Mouse (Mus musculus) cortical plate, adult 2 months (tissue): ENCODE results near the gene Clstn2. TPM values are rescaled to one million over a fixed set of nuclear protein-coding genes. Genes with fewer than 3 reads are reported as not detected.

Experiments used
- H3K27ac ChIP-seq: fragments of 200-500 bp; 2 replicates; pipeline ENCODE4 v1.5.1; 2012; ENCODE audit warnings: low read length, control low read depth, inconsistent platforms; ENCODE audit not compliant: insufficient read depth
- H3K4me1 ChIP-seq: fragments of 200-500 bp; 2 replicates; pipeline ENCODE4 v1.6.1; 2011; ENCODE audit warnings: low read length; ENCODE audit not compliant: control insufficient read depth, insufficient read depth
- H3K4me3 ChIP-seq: fragments of 200-500 bp; 2 replicates; pipeline ENCODE4 v1.5.1; 2011; ENCODE audit warnings: mild to moderate bottlenecking, low read length, control low read depth; ENCODE audit not compliant: insufficient read depth
- CTCF ChIP-seq: fragments of 200-500 bp; IDR thresholded peaks from 2 replicates; pipeline ENCODE4 v1.5.1; 2011; ENCODE audit warnings: mild to moderate bottlenecking, control low read depth, low read length; ENCODE audit not compliant: insufficient read depth; ENCODE audit errors: extremely low read depth
- POLR2A ChIP-seq: fragments of 200-500 bp; IDR thresholded peaks from 2 replicates; pipeline ENCODE4 v1.6.1; 2011; ENCODE audit warnings: mild to moderate bottlenecking, low read length, control low read depth; ENCODE audit not compliant: insufficient read depth; ENCODE audit errors: extremely low read depth
- polyA plus RNA-seq: library from polyadenylated mRNA; depleted of rRNA; stranded (reverse); fragments of >200 nt; gene quantifications from 2 replicates; pipeline ENCODE4 v1.2.3, GENCODE M21; 2012

Gene Clstn2
- polyA plus RNA-seq, 1 experiment = 50.8 TPM

- H3K4me1 ChIP-seq = no peaks in the 10 kb centered on the region
- TF ChIP-seq CTCF (no peak), POLR2A (no peak)
- H3K4me3 ChIP-seq = no peak overlapping the region
- H3K27ac ChIP-seq = no peak overlapping the region
Measured at GRCm38 (mm10) chr9:97679106-97679505, 353.9 kb downstream of the Clstn2 start.

GRCm38 (mm10) chr9:97677075-97677474 lies 355.9 kb downstream of the Clstn2 start:
- H3K27ac ChIP-seq = no peak overlapping the region
- H3K4me1 ChIP-seq = no peaks in the 10 kb centered on the region
- H3K4me3 ChIP-seq = no peak overlapping the region
- no peak for TF ChIP-seq CTCF
- TF ChIP-seq POLR2A = no peak

- TF ChIP-seq CTCF = no peak
- TF ChIP-seq POLR2A = no peak
- Histone ChIP-seq H3K4me3 (no peak overlapping the region), H3K27ac (no peak overlapping the region), H3K4me1 (no peaks in the 10 kb centered on the region)
Measured at GRCm38 (mm10) chr9:97672681-97673080, 360.3 kb downstream of the Clstn2 start.

- no peak overlapping the region for H3K4me3 ChIP-seq
Measured at GRCm38 (mm10) chr9:97672224-97672623, 360.8 kb downstream of the Clstn2 start.

GRCm38 (mm10) chr9:97670666-97671065 lies 362.3 kb downstream of the Clstn2 start:
- no peak overlapping the region for H3K27ac ChIP-seq
- no peaks in the 10 kb centered on the region for H3K4me1 ChIP-seq
- H3K4me3 ChIP-seq = no peak overlapping the region
- TF ChIP-seq POLR2A = no peak
- no peak for TF ChIP-seq CTCF

More at GRCm38 (mm10) chr9:97672224-97672623, 360.8 kb downstream of the Clstn2 start:
- no peak for TF ChIP-seq POLR2A
- TF ChIP-seq CTCF = no peak
- Histone ChIP-seq H3K4me1 (no peaks in the 10 kb centered on the region), H3K27ac (no peak overlapping the region)

GRCm38 (mm10) chr9:97660989-97661388 lies 372.0 kb downstream of the Clstn2 start:
- TF ChIP-seq POLR2A = no peak
- no peak for TF ChIP-seq CTCF
- H3K4me1 ChIP-seq = no peaks in the 10 kb centered on the region
- H3K27ac ChIP-seq = no peak overlapping the region
- H3K4me3 ChIP-seq = no peak overlapping the region

GRCm38 (mm10) chr9:97658736-97659135 lies 374.2 kb downstream of the Clstn2 start:
- TF ChIP-seq CTCF (no peak), POLR2A (no peak)
- Histone ChIP-seq H3K4me3 (no peak overlapping the region), H3K27ac (no peak overlapping the region), H3K4me1 (no peaks in the 10 kb centered on the region)

GRCm38 (mm10) chr9:97648409-97648808 lies 384.6 kb downstream of the Clstn2 start:
- Histone ChIP-seq H3K4me1 (peaks cover 5% of the 10 kb centered on the region), H3K27ac (no peak overlapping the region), H3K4me3 (no peak overlapping the region)
- TF ChIP-seq CTCF (no peak), POLR2A (no peak)

- no peak overlapping the region for H3K27ac ChIP-seq
Measured at GRCm38 (mm10) chr9:97645746-97646145, 387.2 kb downstream of the Clstn2 start.

GRCm38 (mm10) chr9:97642396-97642795 lies 390.6 kb downstream of the Clstn2 start:
- Histone ChIP-seq H3K4me3 (no peak overlapping the region), H3K4me1 (0 out of 2 replicates have a peak, but pooled peaks cover 1% of the 10 kb centered on the region), H3K27ac (no peak overlapping the region)
- TF ChIP-seq CTCF (no peak), POLR2A (no peak)

More at GRCm38 (mm10) chr9:97645746-97646145, 387.2 kb downstream of the Clstn2 start:
- Histone ChIP-seq H3K4me3 (no peak overlapping the region), H3K4me1 (peaks cover 5% of the 10 kb centered on the region)
- TF ChIP-seq POLR2A (no peak), CTCF (no peak)

- H3K4me1 ChIP-seq = 0 out of 2 replicates have a peak, but pooled peaks cover 1% of the 10 kb centered on the region
- no peak overlapping the region for H3K4me3 ChIP-seq
- H3K27ac ChIP-seq = no peak overlapping the region
- TF ChIP-seq POLR2A (no peak), CTCF (no peak)
Measured at GRCm38 (mm10) chr9:97639967-97640549, 392.9 kb downstream of the Clstn2 start.
